Mouse (Mus musculus) thymus, postnatal 0 days (tissue): Measurements from ENCODE around the gene Babam2. TPM values are rescaled to one million over a fixed set of nuclear protein-coding genes. Genes with fewer than 3 reads are reported as not detected.
"Not testable (repeated sequence)": the region's sequence is repeated elsewhere in the genome, so short reads cannot be mapped to it uniquely, and the experiment has no call there.

Experiments
- DNase-seq: peaks from one replicate; pipeline ENCODE4 v3.0.0-alpha.2; 2015; ENCODE audit warnings: low spot score
- polyA plus RNA-seq: library from polyadenylated mRNA; unstranded; fragments of >200 nt; fragmentation: Nextera tagmentation; extraction: Ambion mirVana; gene quantifications from 2 replicates; pipeline ENCODE4 v1.2.1, GENCODE M21; 2015

Babam2 gene
- polyA plus RNA-seq, 1 experiment from 2014 or later: 53.9 TPM

GRCm38 (mm10) chr5:31774976-31775375 is 77.5 kb downstream of the Babam2 start:
- DNase-seq: no peak

GRCm38 (mm10) chr5:31781624-31782023 is 84.1 kb downstream of the Babam2 start:
- DNase-seq: no peak

- no peak for DNase-seq
These were observed 89.7 kb downstream of the Babam2 start for GRCm38 (mm10) chr5:31787201-31787600.

GRCm38 (mm10) chr5:31787622-31788021 is 90.1 kb downstream of the Babam2 start:
- no peak for DNase-seq

GRCm38 (mm10) chr5:31792338-31792737 is 94.9 kb downstream of the Babam2 start:
- no peak for DNase-seq

- DNase-seq: no peak
These were observed 95.4 kb downstream of the Babam2 start for GRCm38 (mm10) chr5:31792863-31793262.

GRCm38 (mm10) chr5:31795414-31795813 is 97.9 kb downstream of the Babam2 start:
- DNase-seq: no peak

- DNase-seq: no peak
These were observed 99.5 kb downstream of the Babam2 start for GRCm38 (mm10) chr5:31796979-31797378.

GRCm38 (mm10) chr5:31804211-31804610 is 106.7 kb downstream of the Babam2 start:
- not testable (repeated sequence) for DNase-seq

GRCm38 (mm10) chr5:31804751-31805150 is 107.3 kb downstream of the Babam2 start:
- DNase-seq: no peak

- DNase-seq: no peak
These were observed 109.8 kb downstream of the Babam2 start for GRCm38 (mm10) chr5:31807312-31807711.

GRCm38 (mm10) chr5:31808271-31808670 is 110.8 kb downstream of the Babam2 start:
- no peak for DNase-seq

GRCm38 (mm10) chr5:31810796-31811662 is 113.5 kb downstream of the Babam2 start:
- DNase-seq: no peak

GRCm38 (mm10) chr5:31811663-31812001 is 114.1 kb downstream of the Babam2 start:
- DNase-seq: no peak

GRCm38 (mm10) chr5:31813156-31813675 is 115.7 kb downstream of the Babam2 start:
- no peak for DNase-seq

GRCm38 (mm10) chr5:31814068-31814467 is 116.6 kb downstream of the Babam2 start:
- no peak for DNase-seq

- DNase-seq: no peak
These were observed 117.6 kb downstream of the Babam2 start for GRCm38 (mm10) chr5:31815129-31815528.

- no peak for DNase-seq
These were observed 118.6 kb downstream of the Babam2 start for GRCm38 (mm10) chr5:31816082-31816481.

GRCm38 (mm10) chr5:31820801-31821200 is 123.3 kb downstream of the Babam2 start:
- peak; percentile 40 for DNase-seq

GRCm38 (mm10) chr5:31821204-31821603 is 123.7 kb downstream of the Babam2 start:
- DNase-seq: no peak

- no peak for DNase-seq
These were observed 126.2 kb downstream of the Babam2 start for GRCm38 (mm10) chr5:31823673-31824072.

GRCm38 (mm10) chr5:31824126-31824525 is 126.6 kb downstream of the Babam2 start:
- no peak for DNase-seq

- DNase-seq: no peak
These were observed 129.8 kb downstream of the Babam2 start for GRCm38 (mm10) chr5:31827304-31827703.
